18 mouse cellular contexts compared by ENCODE assay signal in genomic region chr17:4903129-4903528, GRCm38 (mm10).
"Had no signal": no experiment of that assay in that cellular context is flagged by ENCODE, and none has a peak within 500 bp of the region (broad histone marks: within the 10 kb centered on the region; RNA-seq: fewer than 3 reads in every experiment).

No protein-coding gene starts in this region.

- H3K27me3 ChIP-seq: midbrain, embryonic 13.5 days; neural tube, embryonic 13.5 days; neural tube, embryonic 15.5 days had no signal

- H3K4me2 ChIP-seq: lung, embryonic 14.5 days; midbrain, embryonic 11.5 days; midbrain, embryonic 13.5 days; neural tube, embryonic 13.5 days; neural tube, embryonic 15.5 days had no signal

- DNase-seq: lung, adult 18-20 months; lung, embryonic 14.5 days; lung, postnatal 10 days; lung, postnatal 4 days; retina, postnatal 1 day; right cerebral cortex, adult 18-20 months; right cerebral cortex, postnatal 25 days; right cerebral cortex, postnatal 4 days; spleen, adult 18-20 months; thymus, adult 18-20 months; thymus, postnatal 14 days; thymus, postnatal 36 days had no signal

- H3K36me3 ChIP-seq: midbrain, embryonic 13.5 days; neural tube, embryonic 13.5 days; neural tube, embryonic 15.5 days had no signal

- H3K9ac ChIP-seq: lung, embryonic 14.5 days; midbrain, embryonic 13.5 days; neural tube, embryonic 13.5 days; neural tube, embryonic 15.5 days had no signal

- H3K27ac ChIP-seq: midbrain, embryonic 13.5 days; neural tube, embryonic 13.5 days; neural tube, embryonic 15.5 days had no signal

- H3K9me3 ChIP-seq: midbrain, embryonic 13.5 days; neural tube, embryonic 13.5 days; neural tube, embryonic 15.5 days had no signal

- H3K4me3 ChIP-seq: midbrain, embryonic 13.5 days; myocyte; neural tube, embryonic 13.5 days; neural tube, embryonic 15.5 days had no signal

- ATAC-seq: midbrain, embryonic 13.5 days; midbrain, embryonic 16.5 days had no signal
